Mouse (Mus musculus) MEL (cell line): ENCODE measurements around the gene Olfr554. TPM values are rescaled to one million over a fixed set of nuclear protein-coding genes. Genes with fewer than 3 reads are reported as not detected.
"Not testable (repeated sequence)": the region's sequence is repeated elsewhere in the genome, so short reads cannot be mapped to it uniquely, and the experiment has no call there.

Experiments used
- DNase-seq: peaks from one replicate; pipeline ENCODE4 v3.0.0; 2011; ENCODE audit warnings: low read depth, low spot score
- H3K27ac ChIP-seq: 2 replicates; pipeline ENCODE4 v1.5.1; 2012; ENCODE audit warnings: low read depth, mild to moderate bottlenecking, control low read depth, low read length, moderate library complexity; ENCODE audit not compliant: control insufficient read depth
- H3K27me3 ChIP-seq, 2 experiments: fragments of 150-350 bp in 1 of 2; sonication (generic) in 1 of 2; 2 replicates each; pipeline ENCODE4 v1.6.1; 2012; ENCODE audit warnings: low read length in 2 of 2, mild to moderate bottlenecking in 2 of 2, improper control_type of control experiment in 1 of 2, moderate library complexity in 1 of 2; ENCODE audit not compliant: insufficient read depth in 2 of 2, control insufficient read depth in 1 of 2
- H3K36me3 ChIP-seq, 2 experiments: 2 replicates each; pipeline ENCODE4 v1.6.1; 2012 to 2014; ENCODE audit warnings: low read length in 2 of 2, improper control_type of control experiment in 1 of 2, inconsistent platforms in 1 of 2, mild to moderate bottlenecking in 1 of 2; ENCODE audit not compliant: insufficient read depth in 2 of 2, control insufficient read depth in 1 of 2
- H3K4me1 ChIP-seq, 2 experiments: fragments of 150-350 bp in 1 of 2; sonication (generic) in 1 of 2; 2 replicates each; pipeline ENCODE4 v1.6.1; 2012; ENCODE audit warnings: low read length in 2 of 2, improper control_type of control experiment in 1 of 2, mild to moderate bottlenecking in 1 of 2; ENCODE audit not compliant: insufficient read depth in 2 of 2, control insufficient read depth in 1 of 2
- H3K4me3 ChIP-seq, 2 experiments: fragments of 150-350 bp in 1 of 2; sonication (generic) in 1 of 2; 2 replicates each; pipeline ENCODE4 v1.5.1; 2012; ENCODE audit warnings: low read depth in 2 of 2, low read length in 2 of 2, mild to moderate bottlenecking in 2 of 2, moderate library complexity in 2 of 2, control low read depth in 1 of 2, improper control_type of control experiment in 1 of 2; ENCODE audit not compliant: control insufficient read depth in 1 of 2, insufficient read depth in 1 of 2
- H3K79me2 ChIP-seq: 2 replicates; pipeline ENCODE4 v1.6.1; 2012; ENCODE audit warnings: mild to moderate bottlenecking, low read length, moderate library complexity; ENCODE audit not compliant: control insufficient read depth, poor library complexity, insufficient read depth
- H3K9ac ChIP-seq: 2 replicates; pipeline ENCODE4 v1.6.1; 2012; ENCODE audit warnings: low read depth, mild to moderate bottlenecking, control low read depth, low read length, moderate library complexity; ENCODE audit not compliant: control insufficient read depth, poor library complexity, severe bottlenecking
- H3K9me3 ChIP-seq: fragments of 150-350 bp; sonication (generic); replicated peaks from 2 replicates; pipeline ENCODE4 v1.6.1; 2012; ENCODE audit warnings: mild to moderate bottlenecking, low read length, improper control_type of control experiment, moderate library complexity; ENCODE audit not compliant: insufficient read depth
- BHLHE40 ChIP-seq: IDR thresholded peaks from 2 replicates; pipeline ENCODE4 v1.6.1; 2012; ENCODE audit warnings: low read depth, mild to moderate bottlenecking, inconsistent platforms, low read length, improper control_type of control experiment, borderline replicate concordance
- CHD1 ChIP-seq: IDR thresholded peaks from 2 replicates; pipeline ENCODE4 v1.6.1; 2012; ENCODE audit warnings: low read depth, mild to moderate bottlenecking, inconsistent platforms, low read length, improper control_type of control experiment
- CHD2 ChIP-seq: IDR thresholded peaks from 2 replicates; pipeline ENCODE4 v1.6.1; 2011; ENCODE audit warnings: low read length, improper control_type of control experiment
- CTCF ChIP-seq, 3 experiments: IDR thresholded peaks in 2 of 3; conservative IDR thresholded peaks in 1 of 3; 2 replicates each; pipeline ENCODE4 v1.5.1; 2011 to 2012; ENCODE audit warnings: low read length in 3 of 3, low read depth in 2 of 3, mild to moderate bottlenecking in 2 of 3, improper control_type of control experiment in 1 of 3, inconsistent platforms in 1 of 3, mixed read lengths in 1 of 3, moderate library complexity in 1 of 3; ENCODE audit not compliant: control insufficient read depth in 1 of 3, insufficient read depth in 1 of 3, poor library complexity in 1 of 3, severe bottlenecking in 1 of 3
- ELF1 ChIP-seq: IDR thresholded peaks from 2 replicates; pipeline ENCODE4 v1.6.1; 2014; ENCODE audit warnings: low read depth, mild to moderate bottlenecking, inconsistent platforms, low read length, improper control_type of control experiment, moderate library complexity
- EP300 ChIP-seq, 2 experiments: IDR thresholded peaks; 2 replicates each; pipeline ENCODE4 v1.6.1; 2011; ENCODE audit warnings: improper control_type of control experiment in 2 of 2, low read length in 2 of 2, low read depth in 1 of 2, mild to moderate bottlenecking in 1 of 2
- ETS1 ChIP-seq: IDR thresholded peaks from 2 replicates; pipeline ENCODE4 v1.6.1; 2012; ENCODE audit warnings: low read depth, mild to moderate bottlenecking, inconsistent platforms, low read length, improper control_type of control experiment, moderate library complexity
- GATA1 ChIP-seq: IDR thresholded peaks from 2 replicates; pipeline ENCODE4 v1.6.1; 2011; ENCODE audit warnings: low read depth, low read length, improper control_type of control experiment
- MAFK ChIP-seq: IDR thresholded peaks from 2 replicates; pipeline ENCODE4 v1.6.1; 2011; ENCODE audit warnings: low read depth, mild to moderate bottlenecking, low read length, improper control_type of control experiment, borderline replicate concordance
- MYB ChIP-seq: IDR thresholded peaks from 2 replicates; pipeline ENCODE4 v1.6.1; 2011; ENCODE audit warnings: mild to moderate bottlenecking, low read depth, low read length, improper control_type of control experiment
- NELFE ChIP-seq: IDR thresholded peaks from 2 replicates; pipeline ENCODE4 v1.6.1; 2011; ENCODE audit warnings: low read depth, low read length, improper control_type of control experiment
- NRF1 ChIP-seq: IDR thresholded peaks from 2 replicates; pipeline ENCODE4 v1.6.1; 2014; ENCODE audit warnings: low read depth, mild to moderate bottlenecking, inconsistent platforms, low read length, improper control_type of control experiment, moderate library complexity; ENCODE audit not compliant: poor library complexity, insufficient read depth, severe bottlenecking
- POLR2AphosphoS5 ChIP-seq: IDR thresholded peaks from 2 replicates; pipeline ENCODE4 v1.6.1; 2012; ENCODE audit warnings: low read depth, borderline replicate concordance, mild to moderate bottlenecking, inconsistent platforms, low read length, moderate library complexity, mixed read lengths
- RAD21 ChIP-seq: IDR thresholded peaks from 2 replicates; pipeline ENCODE4 v1.6.1; 2011; ENCODE audit warnings: mild to moderate bottlenecking, low read depth, low read length, improper control_type of control experiment
- RCOR1 ChIP-seq: IDR thresholded peaks from 2 replicates; pipeline ENCODE4 v1.6.1; 2012; ENCODE audit warnings: low read depth, mild to moderate bottlenecking, inconsistent platforms, low read length, improper control_type of control experiment
- SIN3A ChIP-seq: IDR thresholded peaks from 2 replicates; pipeline ENCODE4 v1.6.1; 2012; ENCODE audit warnings: low read length, improper control_type of control experiment, inconsistent platforms
- SMC3 ChIP-seq: IDR thresholded peaks from 2 replicates; pipeline ENCODE4 v1.6.1; 2011; ENCODE audit warnings: low read depth, low read length, improper control_type of control experiment
- TAL1 ChIP-seq: IDR thresholded peaks from 2 replicates; pipeline ENCODE4 v1.6.1; 2012; ENCODE audit warnings: mild to moderate bottlenecking, inconsistent platforms, low read length, moderate library complexity, mixed read lengths
- TBP ChIP-seq: IDR thresholded peaks from 2 replicates; pipeline ENCODE4 v1.8.0; 2011; ENCODE audit warnings: low read depth, low read length, improper control_type of control experiment
- UBTF ChIP-seq: IDR thresholded peaks from 2 replicates; pipeline ENCODE4 v1.6.1; 2012; ENCODE audit warnings: low read depth, mild to moderate bottlenecking, inconsistent platforms, low read length, improper control_type of control experiment, moderate library complexity, borderline replicate concordance; ENCODE audit not compliant: insufficient read depth
- USF2 ChIP-seq, 2 experiments: IDR thresholded peaks; 2 replicates each; pipeline ENCODE4 v1.6.1; 2011 to 2012; ENCODE audit warnings: improper control_type of control experiment in 2 of 2, low read length in 2 of 2, borderline replicate concordance in 1 of 2, inconsistent platforms in 1 of 2, low read depth in 1 of 2, mild to moderate bottlenecking in 1 of 2; ENCODE audit not compliant: insufficient read depth in 1 of 2
- ZKSCAN1 ChIP-seq: IDR thresholded peaks from 2 replicates; pipeline ENCODE4 v1.6.1; 2012; ENCODE audit warnings: low read depth, mild to moderate bottlenecking, inconsistent platforms, low read length, improper control_type of control experiment, moderate library complexity
- ZMIZ1 ChIP-seq: IDR thresholded peaks from 2 replicates; pipeline ENCODE4 v1.6.1; 2012; ENCODE audit warnings: low read depth, mild to moderate bottlenecking, inconsistent platforms, low read length, improper control_type of control experiment, moderate library complexity
- polyA plus RNA-seq, 2 experiments: library from polyadenylated mRNA; stranded (reverse) in 1 of 2; unstranded in 1 of 2; fragments of >175 nt in 1 of 2; fragments of >200 nt in 1 of 2; gene quantifications; 2 replicates each; pipeline versions ENCODE4 v1.2.1 to v1.2.4; 2012; ENCODE audit warnings: low replicate concordance in 2 of 2, low read depth in 1 of 2; ENCODE audit not compliant: insufficient read length in 2 of 2, insufficient read depth in 1 of 2, missing spikeins in 1 of 2
- total RNA-seq: library from RNA; depleted of rRNA; stranded (reverse); fragments of 300-350 nt; gene quantifications from 2 replicates; pipeline ENCODE4 v1.2.3, GENCODE M21; 2012

The Olfr554 gene
- total and polyA plus RNA-seq, 3 experiments: not detected

- Histone ChIP-seq H3K27me3 (no peaks in the 10 kb centered on the region; a peak in 2 of 4 replicates), H3K79me2 (no peaks in the 10 kb centered on the region), H3K9ac (no peak overlapping the region), H3K27ac (no peak overlapping the region), H3K4me3 (no peak overlapping the region), H3K36me3 (no peaks in the 10 kb centered on the region), H3K4me1 (no peaks in the 10 kb centered on the region), H3K9me3 (no peaks in the 10 kb centered on the region)
- TF ChIP-seq RAD21 (no peak), MAFK (no peak), NRF1 (no peak), TBP (no peak)
- DNase-seq: peak; percentile 55
These were observed 18.6 kb upstream of the Olfr554 start for GRCm38 (mm10) chr7:102619608-102620007.

DNA sequence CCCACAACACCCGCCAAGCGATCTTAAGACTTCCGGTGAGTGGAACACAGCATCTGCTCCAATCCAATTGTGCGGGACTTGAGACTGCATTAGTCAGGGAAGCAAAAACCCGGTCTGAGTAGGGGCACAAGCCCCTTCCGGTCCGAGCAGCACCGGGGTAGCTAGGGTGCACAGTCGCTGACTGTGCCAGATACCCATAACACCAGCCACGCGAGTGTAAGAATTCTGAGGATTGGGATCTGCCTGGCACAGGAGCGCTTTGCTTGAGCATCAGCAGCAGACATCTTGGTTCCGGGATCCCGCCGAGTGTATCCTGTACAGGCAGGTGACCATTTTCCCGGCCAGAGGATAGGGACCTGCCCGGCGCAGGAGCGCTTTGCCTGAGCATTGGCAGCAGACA is 17.9 kb upstream of the Olfr554 start:
- H3K4me3 ChIP-seq, DNase-seq, H3K9ac ChIP-seq, H3K36me3 ChIP-seq, H3K9me3 ChIP-seq, H3K27ac ChIP-seq, H3K79me2 ChIP-seq, H3K27me3 ChIP-seq, H3K4me1 ChIP-seq: not testable (repeated sequence)

DNA sequence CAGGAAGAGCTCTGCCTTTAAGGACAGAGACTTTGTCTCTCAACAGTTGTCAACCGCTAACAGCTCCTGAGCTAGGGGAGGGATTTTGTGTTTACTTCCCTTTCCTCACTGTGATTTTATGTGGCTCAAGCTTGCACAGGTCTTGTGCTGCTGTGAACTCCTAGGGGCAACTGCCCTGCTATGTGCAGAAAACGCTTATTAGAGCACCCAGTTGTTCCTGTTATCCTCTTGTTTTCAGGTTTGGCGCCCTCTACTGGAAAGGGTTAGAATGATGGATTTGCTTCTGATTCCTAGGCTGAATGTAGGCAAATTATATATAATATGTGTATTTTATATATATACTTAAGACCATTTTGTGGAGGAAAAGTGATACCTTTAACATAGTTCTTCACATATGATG is 1.6 kb upstream of the Olfr554 start:
- Histone ChIP-seq H3K4me1 (no peaks in the 10 kb centered on the region), H3K9me3 (no peaks in the 10 kb centered on the region), H3K4me3 (no peak overlapping the region), H3K9ac (no peak overlapping the region)
- peak; percentile 59 for DNase-seq
- no peak for TF ChIP-seq POLR2AphosphoS5
- no peak for TF ChIP-seq CHD2
- TF ChIP-seq RAD21: peak; percentile 23
- TF ChIP-seq ETS1: no peak
- no peak for TF ChIP-seq NELFE
- TF ChIP-seq ZMIZ1: no peak
- no peak for TF ChIP-seq UBTF
- TF ChIP-seq SMC3: peak; percentile 60
- no peak for TF ChIP-seq ZKSCAN1
- no peak for TF ChIP-seq GATA1
- no peak for TF ChIP-seq ELF1
- TF ChIP-seq EP300 (IDR thresholded peaks at IDR 0.05; ENCODE audit: low read depth in 1 of 2, low read length in 2 of 2): no peak
- TF ChIP-seq USF2 (IDR thresholded peaks at IDR 0.05; ENCODE audit: borderline replicate concordance in 1 of 2, insufficient read depth in 1 of 2, low read depth in 1 of 2, low read length in 2 of 2): no peak
- TF ChIP-seq RCOR1: no peak
- peak in 2 of 3 experiments; percentile 38 to 58; a peak in 3 of 6 replicates for TF ChIP-seq CTCF (IDR thresholded peaks at IDR 0.05 in 2 of 3, conservative IDR thresholded peaks at IDR 0.05 in 1 of 3; ENCODE audit: control insufficient read depth in 1 of 3, insufficient read depth in 1 of 3, low read depth in 2 of 3, low read length in 3 of 3, poor library complexity in 1 of 3, severe bottlenecking in 1 of 3)
- TF ChIP-seq BHLHE40: no peak
- no peak for TF ChIP-seq CHD1
- no peak for TF ChIP-seq MYB
- no peak for TF ChIP-seq NRF1
- no peak for TF ChIP-seq TAL1
- no peak for TF ChIP-seq SIN3A
- no peak for TF ChIP-seq MAFK
- TF ChIP-seq, all 39 proteins: peak for 3
- no peaks in the 10 kb centered on the region for H3K36me3 ChIP-seq
- H3K79me2 ChIP-seq: no peaks in the 10 kb centered on the region
- H3K27ac ChIP-seq: no peak overlapping the region
- no peaks in the 10 kb centered on the region; a peak in 1 of 4 replicates for H3K27me3 ChIP-seq

GRCm38 (mm10) chr7:102644945-102645344 is 6.7 kb downstream of the Olfr554 start:
- H3K4me1 ChIP-seq, H3K36me3 ChIP-seq, H3K27me3 ChIP-seq, H3K9ac ChIP-seq, H3K79me2 ChIP-seq, H3K9me3 ChIP-seq, DNase-seq, H3K4me3 ChIP-seq, H3K27ac ChIP-seq: not testable (repeated sequence)
